Mouse (Mus musculus): ENCODE measurements at regions not wholly inside any gene's neighbourhood (a gene's known extent, or its start where the extent isn't known, plus 50 kb on each side); places are given as distances from the start of the nearest gene placed in this dataset.

DNA sequence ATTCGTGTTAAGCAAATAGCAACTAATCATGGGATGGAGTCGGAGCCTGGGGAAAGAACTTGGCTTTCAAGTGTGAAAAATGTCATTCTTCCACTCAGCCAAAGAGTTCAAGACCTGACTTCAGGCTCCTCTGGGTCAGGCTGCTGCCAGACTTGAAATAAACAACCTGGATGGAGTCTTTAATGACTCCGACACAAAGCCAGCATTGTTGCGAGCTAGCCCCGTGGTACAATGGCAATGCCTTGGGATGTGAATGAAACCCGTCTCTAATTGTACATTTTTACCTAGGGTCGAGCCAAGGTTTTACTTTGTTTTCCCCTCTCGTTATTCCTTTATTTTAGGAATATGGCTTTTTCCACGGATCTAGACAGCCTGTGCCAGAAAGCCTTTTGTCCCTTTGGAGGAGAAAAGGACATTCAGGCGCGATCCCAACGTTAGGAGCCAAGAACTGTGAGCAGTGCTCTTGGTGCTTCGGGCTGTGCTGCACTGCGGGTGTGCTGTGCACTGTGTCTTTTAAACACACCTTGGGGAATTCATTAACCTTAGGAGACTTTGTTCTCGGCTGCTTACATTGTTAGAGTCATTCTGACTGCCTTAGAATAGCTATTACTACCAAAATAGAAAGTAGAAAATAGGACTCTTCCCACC lies 398.1 kb downstream of the Cd83 start:
- no peak for TF ChIP-seq CTCF (IDR thresholded peaks at IDR 0.05; ENCODE audit: extremely low read depth, insufficient read length, insufficient replicate concordance, low read depth, low read length)
- no peak; the same call in 1 of the 2 replicates for TF ChIP-seq POLR2A (IDR thresholded peaks at IDR 0.05; ENCODE audit: low read depth, low read length)

All from small intestine, adult 2 months (tissue).